Mouse (Mus musculus) kidney, embryonic 14.5 days (tissue): ENCODE results near the gene Rtbdn. TPM values are rescaled to one million over a fixed set of nuclear protein-coding genes. Genes with fewer than 3 reads are reported as not detected.
A peak's percentile ranks its signal among the peaks of the same experiment; 100 is the strongest.

Source experiments
- ATAC-seq: fragments of 200-750 bp; cut with Nextera tagmentation; 2 replicates; pipeline ENCODE4 v1.8.0; 2017; ENCODE audit warnings: moderate number of reproducible peaks, mild to moderate bottlenecking, moderate TSS enrichment, moderate library complexity; ENCODE audit not compliant: low FRiP score, low TSS enrichment
- H3K27ac ChIP-seq: fragments of 300-500 bp; sonication (generic); 2 replicates; pipeline ENCODE4 v1.5.1; 2014; ENCODE audit warnings: low read depth, mild to moderate bottlenecking, low read length, moderate library complexity, mixed read lengths
- H3K27me3 ChIP-seq: fragments of 300-500 bp; sonication (generic); 2 replicates; pipeline ENCODE4 v1.6.1; 2014; ENCODE audit warnings: mild to moderate bottlenecking, low read length; ENCODE audit not compliant: control insufficient read depth, insufficient read depth
- H3K36me3 ChIP-seq: fragments of 300-500 bp; sonication (generic); 2 replicates; pipeline ENCODE4 v1.6.1; 2014; ENCODE audit warnings: low read length, mixed read lengths; ENCODE audit not compliant: control insufficient read depth, insufficient read depth
- H3K4me1 ChIP-seq: fragments of 300-500 bp; sonication (generic); 2 replicates; pipeline ENCODE4 v1.6.1; 2014; ENCODE audit warnings: low read length, mixed read lengths; ENCODE audit not compliant: control insufficient read depth, insufficient read depth
- H3K4me2 ChIP-seq: fragments of 300-500 bp; sonication (generic); replicated peaks from 2 replicates; pipeline ENCODE4 v1.6.1; 2014; ENCODE audit warnings: low read depth, mild to moderate bottlenecking, low read length
- H3K4me3 ChIP-seq: fragments of 300-500 bp; sonication (generic); 2 replicates; pipeline ENCODE4 v1.5.1; 2014; ENCODE audit warnings: mild to moderate bottlenecking, low read length
- H3K9ac ChIP-seq: fragments of 300-500 bp; sonication (generic); 2 replicates; pipeline ENCODE4 v1.6.1; 2014; ENCODE audit warnings: low read depth, mild to moderate bottlenecking, low read length, moderate library complexity
- H3K9me3 ChIP-seq: fragments of 300-500 bp; sonication (generic); 2 replicates; pipeline ENCODE4 v1.6.1; 2016; ENCODE audit warnings: low read length; ENCODE audit not compliant: control insufficient read depth
- WGBS: fragments of 180-500 bp; shearing (Covaris S2); extraction: QIAGEN DNeasy Blood & Tissue Kit; methylation state at CpG from one replicate; pipeline ENCODE4 v1.1.7; 2014; 5-methylcytosine and 5-hydroxymethylcytosine counted together
- polyA plus RNA-seq: library from polyadenylated mRNA; unstranded; fragments of >200 nt; fragmentation: Nextera tagmentation; extraction: Ambion mirVana; gene quantifications from 2 replicates; pipeline ENCODE4 v1.2.1, GENCODE M21; 2014

Gene Rtbdn
- polyA plus RNA-seq, 1 experiment from 2014 or later, result not detected

DNA sequence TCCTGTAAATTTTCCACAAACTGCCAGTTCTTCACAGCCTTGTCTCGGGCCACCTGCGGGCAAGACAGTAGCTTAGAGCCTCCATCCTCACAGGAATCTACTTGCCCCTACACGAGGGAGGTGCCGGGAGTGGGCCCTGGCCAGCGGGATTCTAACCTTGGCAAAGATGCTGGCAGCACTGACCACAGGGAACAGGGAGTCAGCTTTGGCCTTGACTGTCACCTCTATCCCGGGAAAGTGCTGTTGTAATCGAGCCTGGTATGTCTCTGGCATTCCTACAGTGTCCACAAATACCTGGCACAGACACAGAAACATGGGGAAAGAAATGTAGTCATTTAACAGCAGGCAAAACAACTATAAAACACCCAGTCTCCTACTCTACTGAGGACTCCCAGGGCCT is 13.0 kb downstream of the Rtbdn start:
- Histone ChIP-seq H3K36me3 (peaks cover 20% of the 10 kb centered on the region), H3K27me3 (no peaks in the 10 kb centered on the region), H3K27ac (no peak overlapping the region), H3K9ac (no peak overlapping the region), H3K9me3 (no peaks in the 10 kb centered on the region), H3K4me1 (peaks cover 1% of the 10 kb centered on the region), H3K4me2 (no peak overlapping the region), H3K4me3 (no peak overlapping the region)
- ATAC-seq, result no peak
- WGBS, result 93% methylated on average over 7 of the region's 7 CpGs

DNA sequence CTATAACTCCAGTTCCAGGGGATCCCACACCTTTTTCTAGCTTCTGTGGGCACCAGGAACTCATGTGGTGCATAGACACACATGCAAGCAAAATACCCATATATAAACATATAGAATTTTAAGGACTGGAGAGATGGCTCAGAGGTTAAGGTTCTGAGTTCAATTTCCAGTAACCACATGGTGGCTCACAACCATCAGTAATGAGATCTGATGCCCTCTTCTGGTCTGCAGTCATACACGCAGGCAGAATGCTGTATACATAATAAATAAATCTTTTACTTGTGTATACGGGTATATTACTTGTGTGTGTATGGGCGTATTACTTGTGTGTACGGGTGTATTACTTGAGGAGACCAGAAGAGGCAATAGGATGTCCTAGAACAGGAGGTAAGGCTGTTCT is 17.2 kb downstream of the Rtbdn start:
- Histone ChIP-seq H3K27ac (no peak overlapping the region), H3K9ac (no peak overlapping the region), H3K4me2 (no peak overlapping the region), H3K27me3 (no peaks in the 10 kb centered on the region), H3K4me3 (no peak overlapping the region), H3K4me1 (peaks cover 19% of the 10 kb centered on the region), H3K36me3 (peaks cover 10% of the 10 kb centered on the region), H3K9me3 (no peaks in the 10 kb centered on the region)
- no peak for ATAC-seq
- WGBS, result 88% methylated on average over 4 of the region's 4 CpGs

DNA sequence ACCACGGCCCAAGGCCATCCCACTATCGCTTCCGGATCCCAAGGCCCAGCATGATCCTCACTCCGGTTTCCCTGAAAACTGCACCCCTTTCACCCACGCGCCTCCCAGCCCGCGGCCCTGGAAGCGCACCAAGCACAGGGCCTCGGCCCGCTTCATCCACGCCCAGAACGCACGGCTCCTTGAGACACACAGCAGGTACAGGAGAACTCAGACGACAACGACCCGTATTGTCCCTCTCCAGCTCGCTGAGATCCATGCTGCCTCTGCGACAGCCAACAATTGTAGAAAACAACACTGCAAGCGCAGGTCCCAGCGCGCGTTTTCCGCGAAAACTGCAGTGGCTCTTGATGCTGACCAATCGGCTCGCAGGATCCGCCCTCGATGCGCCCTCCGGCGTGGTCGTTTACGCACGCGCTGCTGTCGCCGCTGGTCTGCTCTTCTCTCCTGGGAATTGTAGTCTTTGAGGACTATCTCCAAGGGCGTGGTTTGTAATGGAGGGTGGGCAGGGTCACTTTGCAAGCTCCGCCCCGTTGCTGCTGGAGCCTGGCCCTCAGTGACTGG is 19.0 kb downstream of the Rtbdn start:
- H3K4me3 ChIP-seq, result peak overlapping the region; percentile 74
- under 1% methylated on average over 40 of the region's 41 CpGs for WGBS

GRCm38 (mm10) chr8:84966603-84967002 is 19.8 kb downstream of the Rtbdn start:
- no peak overlapping the region for H3K27ac ChIP-seq
- no peak overlapping the region for H3K4me3 ChIP-seq
- no peaks in the 10 kb centered on the region for H3K9me3 ChIP-seq
- H3K27me3 ChIP-seq, result no peaks in the 10 kb centered on the region
- H3K4me2 ChIP-seq, result no peak overlapping the region
- H3K4me1 ChIP-seq, result peaks cover 27% of the 10 kb centered on the region
- peaks cover 11% of the 10 kb centered on the region; the same call in 1 of the 2 replicates for H3K36me3 ChIP-seq
- no peak overlapping the region for H3K9ac ChIP-seq
- 45% methylated on average over 3 of the region's 3 CpGs for WGBS
- no peak; the same call in 1 of the 2 replicates for ATAC-seq

More for the DNA sequence above, 19.0 kb downstream of the Rtbdn start:
- H3K36me3 ChIP-seq, result peaks cover 11% of the 10 kb centered on the region; the same call in 1 of the 2 replicates
- no peaks in the 10 kb centered on the region for H3K27me3 ChIP-seq
- peak overlapping the region; percentile 89 for H3K4me2 ChIP-seq
- H3K27ac ChIP-seq, result peak overlapping the region; percentile 83; the same call in 1 of the 2 replicates
- ATAC-seq, result peak; percentile 86
- H3K9ac ChIP-seq, result peak overlapping the region; percentile 76
- H3K4me1 ChIP-seq, result peaks cover 23% of the 10 kb centered on the region
- no peaks in the 10 kb centered on the region for H3K9me3 ChIP-seq

DNA sequence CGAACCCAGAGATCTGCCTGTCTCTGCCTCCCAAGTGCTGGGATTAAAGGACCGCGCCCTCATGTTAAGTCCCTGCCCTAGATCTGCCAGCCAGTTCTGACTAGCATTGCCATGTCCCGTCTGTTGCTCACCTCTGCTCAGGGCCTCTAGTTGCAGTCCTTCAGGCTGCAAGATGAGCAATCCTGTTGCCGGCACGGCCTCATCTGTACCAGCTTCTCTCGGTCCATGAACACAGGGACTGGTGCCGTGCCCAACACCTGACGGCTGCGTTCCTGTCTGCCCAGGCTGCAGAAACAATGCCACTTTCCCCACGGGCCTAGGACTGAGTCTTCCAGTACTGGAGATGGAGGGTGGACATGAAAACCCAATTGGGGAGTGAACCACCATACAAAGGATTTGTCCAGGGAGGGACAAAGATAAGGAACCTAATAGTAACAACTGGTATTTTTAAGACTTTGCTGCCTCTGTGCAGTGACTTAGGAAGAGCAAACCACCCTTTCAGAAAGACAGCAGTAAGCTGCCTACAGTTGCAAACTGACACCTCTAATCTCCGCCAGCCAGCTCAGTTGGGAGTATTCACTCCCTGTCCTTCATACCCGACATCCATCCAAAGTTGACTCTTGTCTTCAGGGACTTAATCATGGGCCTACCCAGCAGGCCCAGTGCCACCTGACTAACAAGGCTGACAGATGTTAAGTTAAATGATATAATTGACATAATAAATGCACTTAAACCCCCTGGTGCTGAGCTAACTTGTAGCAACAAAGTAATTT is 20.9 kb downstream of the Rtbdn start:
- no peak for ATAC-seq
- no peak overlapping the region; the same call in 1 of the 2 replicates for H3K9ac ChIP-seq
- H3K4me2 ChIP-seq, result peak overlapping the region; percentile 69; the same call in 1 of the 2 replicates
- peaks cover 20% of the 10 kb centered on the region; the same call in 1 of the 2 replicates for H3K36me3 ChIP-seq
- H3K27me3 ChIP-seq, result no peaks in the 10 kb centered on the region
- WGBS, result 89% methylated on average over 13 of the region's 13 CpGs
- H3K9me3 ChIP-seq, result no peaks in the 10 kb centered on the region
- no peak overlapping the region for H3K27ac ChIP-seq
- peaks cover 27% of the 10 kb centered on the region for H3K4me1 ChIP-seq
- H3K4me3 ChIP-seq, result no peak overlapping the region

GRCm38 (mm10) chr8:84968650-84969049 is 21.9 kb downstream of the Rtbdn start:
- peak overlapping the region; percentile 76 for H3K4me3 ChIP-seq
- no peak for ATAC-seq
- no peaks in the 10 kb centered on the region for H3K9me3 ChIP-seq
- peaks cover 29% of the 10 kb centered on the region for H3K36me3 ChIP-seq
- peak overlapping the region; percentile 88 for H3K27ac ChIP-seq
- peak overlapping the region; percentile 90 for H3K9ac ChIP-seq
- H3K4me1 ChIP-seq, result peaks cover 27% of the 10 kb centered on the region
- H3K4me2 ChIP-seq, result peak overlapping the region; percentile 69
- WGBS, result 20% methylated on average over 2 of the region's 2 CpGs
- no peaks in the 10 kb centered on the region for H3K27me3 ChIP-seq

DNA sequence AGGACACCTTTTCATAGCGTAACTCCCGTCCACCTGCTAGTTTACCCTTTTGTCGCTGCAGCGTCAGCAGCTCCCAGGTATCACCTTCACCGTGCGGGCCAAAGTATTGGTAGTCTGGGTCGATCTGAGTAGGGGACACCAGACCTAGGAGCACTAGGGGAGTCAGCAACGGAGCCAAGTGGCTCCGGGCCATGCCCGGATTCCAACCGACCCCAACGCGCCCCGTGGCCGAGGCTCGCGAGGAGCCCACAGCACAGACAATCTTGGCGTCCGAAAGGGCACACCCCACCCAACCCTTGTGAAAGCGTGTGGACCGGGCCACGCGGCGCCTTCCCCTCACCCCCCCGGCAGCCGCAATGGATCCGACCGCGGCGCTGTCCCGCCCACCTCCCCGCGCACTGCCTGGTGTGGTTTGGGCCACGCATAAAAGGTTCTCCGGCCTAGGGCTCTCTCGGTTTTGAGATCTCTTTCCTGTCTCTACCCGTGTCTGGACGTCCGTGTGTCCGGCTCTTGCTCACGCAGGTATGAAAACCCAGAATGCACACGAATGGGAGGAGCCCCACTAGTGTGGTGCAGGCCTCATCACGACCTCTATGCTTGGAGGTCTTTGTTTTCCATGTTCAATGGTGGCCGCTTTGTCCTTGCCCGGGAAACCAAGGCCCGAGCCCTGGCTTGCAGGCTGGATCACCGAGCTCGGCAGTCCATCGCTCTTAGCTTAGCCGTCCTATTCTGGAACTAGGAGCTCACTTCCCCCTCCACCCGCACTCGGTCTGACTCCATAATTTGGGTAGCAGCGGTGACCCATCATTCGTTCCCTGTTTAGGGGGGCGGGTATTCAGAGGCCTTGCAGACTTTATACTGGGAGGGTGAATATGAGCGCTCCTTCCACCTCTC is 22.7 kb downstream of the Rtbdn start, which contains the start of the genes Gm49661, Prdx2 and Rnaseh2a:
Gene Gm49661 (minus strand): TSS at position 193 of the 894 bp plus-strand sequence.
Gene Prdx2 (plus strand): TSS at position 347 of the 894 bp plus-strand sequence.
Gene Rnaseh2a (minus strand): TSS at position 527 of the 894 bp plus-strand sequence.
- Histone ChIP-seq H3K4me2 (peak within 1 kb of the TSS; percentile 69), H3K9ac (peak within 1 kb of the TSS; percentile 90), H3K27me3 (no peaks in the 10 kb centered on the region), H3K4me3 (peak within 1 kb of the TSS; percentile 76), H3K4me1 (peaks cover 27% of the 10 kb centered on the region), H3K36me3 (peaks cover 34% of the 10 kb centered on the region), H3K27ac (peak within 1 kb of the TSS; percentile 88), H3K9me3 (no peaks in the 10 kb centered on the region)
- WGBS, result under 1% methylated on average over 56 of the region's 56 CpGs
- ATAC-seq, result peak; percentile 65

GRCm38 (mm10) chr8:84970135-84970790 is 23.5 kb downstream of the Rtbdn start:
- H3K9me3 ChIP-seq, result no peaks in the 10 kb centered on the region
- peaks cover 21% of the 10 kb centered on the region for H3K4me1 ChIP-seq
- no peaks in the 10 kb centered on the region for H3K27me3 ChIP-seq
- H3K9ac ChIP-seq, result peak overlapping the region; percentile 90
- ATAC-seq, result no peak
- peak overlapping the region; percentile 88 for H3K27ac ChIP-seq
- H3K4me3 ChIP-seq, result peak overlapping the region; percentile 76
- H3K4me2 ChIP-seq, result peak overlapping the region; percentile 69
- H3K36me3 ChIP-seq, result peaks cover 38% of the 10 kb centered on the region
- 7% methylated on average over 21 of the region's 21 CpGs for WGBS
